Mouse (Mus musculus) liver, embryonic 16.5 days (tissue): ENCODE results near the gene Foxs1. TPM values are rescaled to one million over a fixed set of nuclear protein-coding genes. Genes with fewer than 3 reads are reported as not detected.

Experiments used
- ATAC-seq: fragments of 200-750 bp; cut with Nextera tagmentation; 2 replicates; pipeline ENCODE4 v1.8.0; 2017; ENCODE audit warnings: low read depth, mild to moderate bottlenecking, moderate number of reproducible peaks, moderate library complexity
- H3K27ac ChIP-seq: fragments of 300-500 bp; sonication (generic); 2 replicates; pipeline ENCODE4 v1.5.1; 2014; ENCODE audit warnings: mild to moderate bottlenecking, low read length
- H3K27me3 ChIP-seq: fragments of 300-500 bp; sonication (generic); 2 replicates; pipeline ENCODE4 v1.6.1; 2014; ENCODE audit warnings: low read depth, low read length, mixed read lengths; ENCODE audit not compliant: control insufficient read depth, insufficient read depth
- H3K36me3 ChIP-seq: fragments of 300-500 bp; sonication (generic); 2 replicates; pipeline ENCODE4 v1.6.1; 2014; ENCODE audit warnings: mild to moderate bottlenecking; ENCODE audit not compliant: control insufficient read depth, insufficient read depth
- H3K4me1 ChIP-seq: fragments of 300-500 bp; sonication (generic); 2 replicates; pipeline ENCODE4 v1.6.1; 2014; ENCODE audit warnings: low read depth, low read length, mixed read lengths; ENCODE audit not compliant: control insufficient read depth
- H3K4me2 ChIP-seq: fragments of 300-500 bp; sonication (generic); 2 replicates; pipeline ENCODE4 v1.6.1; 2014; ENCODE audit warnings: low read depth, low read length, mixed read lengths
- H3K4me3 ChIP-seq: fragments of 300-500 bp; sonication (generic); 2 replicates; pipeline ENCODE4 v1.5.1; 2014; ENCODE audit warnings: low read depth, mild to moderate bottlenecking, low read length
- H3K9ac ChIP-seq: fragments of 300-500 bp; sonication (generic); 2 replicates; pipeline ENCODE4 v1.6.1; 2014; ENCODE audit warnings: low read depth, low read length
- H3K9me3 ChIP-seq: fragments of 300-500 bp; sonication (generic); replicated peaks from 2 replicates; pipeline ENCODE4 v1.6.1; 2016; ENCODE audit warnings: low read length; ENCODE audit not compliant: control insufficient read depth
- WGBS: fragments of 180-500 bp; shearing (Covaris S2); extraction: QIAGEN DNeasy Blood & Tissue Kit; methylation state at CpG from one replicate; pipeline ENCODE4 v1.1.7; 2014; ENCODE audit not compliant: insufficient replicate concordance; 5-methylcytosine and 5-hydroxymethylcytosine counted together
- polyA plus RNA-seq: library from polyadenylated mRNA; unstranded; fragments of >200 nt; fragmentation: Nextera tagmentation; extraction: Ambion mirVana; gene quantifications from 2 replicates; pipeline ENCODE4 v1.2.1, GENCODE M21; 2015

Foxs1 gene
- polyA plus RNA-seq, 1 experiment from 2014 or later, result 0.21 TPM

GRCm38 (mm10) chr2:152931456-152932160 is 1.4 kb downstream of the Foxs1 start:
- Histone ChIP-seq H3K27me3 (no peaks in the 10 kb centered on the region), H3K9me3 (no peaks in the 10 kb centered on the region), H3K27ac (no peak overlapping the region), H3K4me3 (no peak overlapping the region), H3K4me2 (no peak overlapping the region), H3K36me3 (no peaks in the 10 kb centered on the region), H3K4me1 (no peaks in the 10 kb centered on the region), H3K9ac (no peak overlapping the region)
- ATAC-seq, result no peak
- WGBS, result 64% methylated on average over 12 of the region's 12 CpGs

GRCm38 (mm10) chr2:152930276-152930675 is 2.7 kb downstream of the Foxs1 start:
- no peak overlapping the region for H3K9ac ChIP-seq
- H3K4me2 ChIP-seq, result no peak overlapping the region
- no peak for ATAC-seq
- no peaks in the 10 kb centered on the region for H3K36me3 ChIP-seq
- no peak overlapping the region for H3K4me3 ChIP-seq
- WGBS, result 25% methylated on average over 2 of the region's 2 CpGs
- no peaks in the 10 kb centered on the region for H3K4me1 ChIP-seq
- no peaks in the 10 kb centered on the region for H3K27me3 ChIP-seq
- H3K9me3 ChIP-seq, result no peaks in the 10 kb centered on the region
- no peak overlapping the region for H3K27ac ChIP-seq

- ATAC-seq, result no peak
- 43% methylated on average over 3 of the region's 3 CpGs for WGBS
Observed at GRCm38 (mm10) chr2:152928988-152929370, 4.0 kb downstream of the Foxs1 start.

GRCm38 (mm10) chr2:152928219-152928987 is 4.6 kb downstream of the Foxs1 start:
- no peak overlapping the region for H3K27ac ChIP-seq
- H3K9me3 ChIP-seq, result no peaks in the 10 kb centered on the region
- H3K4me1 ChIP-seq, result no peaks in the 10 kb centered on the region
- no peak overlapping the region for H3K4me2 ChIP-seq
- H3K36me3 ChIP-seq, result no peaks in the 10 kb centered on the region
- no peak overlapping the region for H3K4me3 ChIP-seq
- H3K9ac ChIP-seq, result no peak overlapping the region
- WGBS, result 48% methylated on average over 14 of the region's 14 CpGs
- H3K27me3 ChIP-seq, result no peaks in the 10 kb centered on the region
- ATAC-seq, result no peak

More at GRCm38 (mm10) chr2:152928988-152929370, 4.0 kb downstream of the Foxs1 start:
- Histone ChIP-seq H3K4me3 (no peak overlapping the region), H3K4me2 (no peak overlapping the region), H3K27ac (no peak overlapping the region), H3K36me3 (no peaks in the 10 kb centered on the region), H3K4me1 (no peaks in the 10 kb centered on the region), H3K27me3 (no peaks in the 10 kb centered on the region), H3K9me3 (no peaks in the 10 kb centered on the region), H3K9ac (no peak overlapping the region)

- no peaks in the 10 kb centered on the region for H3K4me1 ChIP-seq
- no peak overlapping the region for H3K4me2 ChIP-seq
- H3K27me3 ChIP-seq, result no peaks in the 10 kb centered on the region
- H3K9ac ChIP-seq, result no peak overlapping the region
- 12% methylated on average over 5 of the region's 5 CpGs for WGBS
- ATAC-seq, result no peak
- no peaks in the 10 kb centered on the region for H3K9me3 ChIP-seq
- no peak overlapping the region for H3K27ac ChIP-seq
- H3K4me3 ChIP-seq, result no peak overlapping the region
- no peaks in the 10 kb centered on the region for H3K36me3 ChIP-seq
Observed at GRCm38 (mm10) chr2:152927371-152927770, 5.6 kb downstream of the Foxs1 start.

- no peak overlapping the region for H3K4me3 ChIP-seq
- H3K9me3 ChIP-seq, result no peaks in the 10 kb centered on the region
- H3K9ac ChIP-seq, result no peak overlapping the region
- no peaks in the 10 kb centered on the region for H3K27me3 ChIP-seq
- no peak overlapping the region for H3K4me2 ChIP-seq
- H3K27ac ChIP-seq, result no peak overlapping the region
- no peaks in the 10 kb centered on the region for H3K36me3 ChIP-seq
- no peaks in the 10 kb centered on the region for H3K4me1 ChIP-seq
- WGBS, result 38% methylated on average over 9 of the region's 9 CpGs
- ATAC-seq, result no peak
Observed at GRCm38 (mm10) chr2:152926896-152927295, 6.1 kb downstream of the Foxs1 start.

- Histone ChIP-seq H3K36me3 (no peaks in the 10 kb centered on the region), H3K9me3 (no peaks in the 10 kb centered on the region), H3K4me3 (no peak overlapping the region), H3K27me3 (no peaks in the 10 kb centered on the region), H3K9ac (no peak overlapping the region), H3K27ac (no peak overlapping the region), H3K4me1 (no peaks in the 10 kb centered on the region), H3K4me2 (no peak overlapping the region)
- ATAC-seq, result peak; percentile 60
- WGBS, result 43% methylated on average over 11 of the region's 11 CpGs
Observed at GRCm38 (mm10) chr2:152925189-152925872, 7.7 kb downstream of the Foxs1 start.

GRCm38 (mm10) chr2:152924543-152924942 is 8.5 kb downstream of the Foxs1 start:
- Histone ChIP-seq H3K4me3 (no peak overlapping the region), H3K9ac (no peak overlapping the region), H3K27me3 (no peaks in the 10 kb centered on the region), H3K27ac (no peak overlapping the region), H3K4me2 (no peak overlapping the region), H3K4me1 (no peaks in the 10 kb centered on the region), H3K36me3 (no peaks in the 10 kb centered on the region), H3K9me3 (no peaks in the 10 kb centered on the region)
- no peak for ATAC-seq
- WGBS, result 38% methylated on average over 5 of the region's 5 CpGs

- Histone ChIP-seq H3K9me3 (no peaks in the 10 kb centered on the region), H3K4me1 (no peaks in the 10 kb centered on the region), H3K9ac (no peak overlapping the region), H3K27ac (no peak overlapping the region), H3K36me3 (no peaks in the 10 kb centered on the region), H3K4me2 (no peak overlapping the region), H3K27me3 (no peaks in the 10 kb centered on the region), H3K4me3 (no peak overlapping the region)
- 45% methylated on average over 8 of the region's 8 CpGs for WGBS
- ATAC-seq, result no peak
Observed at GRCm38 (mm10) chr2:152924128-152924527, 8.9 kb downstream of the Foxs1 start.
